Mouse (Mus musculus) embryonic stem cell, embryonic (primary cell): ENCODE measurements around the gene Fanca.

Experiments used
- CTCF ChIA-PET, 4 experiments: fragments of 300-600 bp in 2 of 4; fragments of 350-600 bp in 2 of 4; sonication (Branson Sonifier 250); formaldehyde crosslinking; loops; one replicate each; lab custom pipeline; 2022; ENCODE audit warnings: inconsistent platforms in 2 of 4; lab: Charles Lee
- POLR2A ChIA-PET, 4 experiments: fragments of 300-600 bp in 2 of 4; fragments of 350-600 bp in 2 of 4; sonication (Branson Sonifier 250); formaldehyde crosslinking; loops; one replicate each; lab custom pipeline; 2022; ENCODE audit warnings: antibody characterized with exemption in 4 of 4, inconsistent platforms in 1 of 4; lab: Charles Lee

Fanca gene

DNA sequence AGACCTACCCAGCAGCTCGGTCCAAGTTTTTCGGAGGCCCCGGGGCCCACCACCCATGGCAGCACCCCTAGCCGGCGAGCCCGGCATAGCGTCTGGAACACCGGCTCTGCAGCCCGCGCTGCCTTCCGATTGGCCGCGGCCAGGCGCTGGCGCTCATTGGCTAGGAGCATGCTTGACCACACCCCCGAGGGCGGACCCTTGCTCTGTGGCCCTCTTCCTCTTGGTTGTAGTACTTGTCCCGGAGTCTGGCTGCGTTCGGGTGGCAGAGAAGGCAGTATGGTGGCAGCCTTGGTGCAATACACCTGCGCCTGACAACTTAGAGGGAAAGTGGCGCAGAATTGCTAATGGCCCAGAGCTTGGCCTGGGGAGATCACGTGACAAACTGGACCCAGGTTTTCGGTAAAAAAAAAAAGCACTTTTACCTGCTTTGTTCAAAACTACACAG lies at the start of gene Fanca:
TSS of gene Fanca (minus strand) at position 110 of the 445 bp plus-strand sequence.
- CTCF ChIA-PET = interaction anchor here in 3 of 4 experiments (0.6 to 2.2 kb wide), 5 partner anchors 10 to 197 kb away, joined by 3 to 9 read pairs (median 4); partner anchors contain the start of genes Dbndd1 (in 1 of the 3) and Mc1r (in 1 of the 3)
- POLR2A ChIA-PET = interaction anchor here in 3 of 4 experiments (0.6 to 2.6 kb wide), 8 partner anchors 15 to 1459 kb away, joined by 3 to 7 read pairs (median 4); partner anchors contain the start of genes Chmp1a (in 1 of the 3), Spata33 (in 1 of the 3) and Tcf25 (in 1 of the 3)

DNA sequence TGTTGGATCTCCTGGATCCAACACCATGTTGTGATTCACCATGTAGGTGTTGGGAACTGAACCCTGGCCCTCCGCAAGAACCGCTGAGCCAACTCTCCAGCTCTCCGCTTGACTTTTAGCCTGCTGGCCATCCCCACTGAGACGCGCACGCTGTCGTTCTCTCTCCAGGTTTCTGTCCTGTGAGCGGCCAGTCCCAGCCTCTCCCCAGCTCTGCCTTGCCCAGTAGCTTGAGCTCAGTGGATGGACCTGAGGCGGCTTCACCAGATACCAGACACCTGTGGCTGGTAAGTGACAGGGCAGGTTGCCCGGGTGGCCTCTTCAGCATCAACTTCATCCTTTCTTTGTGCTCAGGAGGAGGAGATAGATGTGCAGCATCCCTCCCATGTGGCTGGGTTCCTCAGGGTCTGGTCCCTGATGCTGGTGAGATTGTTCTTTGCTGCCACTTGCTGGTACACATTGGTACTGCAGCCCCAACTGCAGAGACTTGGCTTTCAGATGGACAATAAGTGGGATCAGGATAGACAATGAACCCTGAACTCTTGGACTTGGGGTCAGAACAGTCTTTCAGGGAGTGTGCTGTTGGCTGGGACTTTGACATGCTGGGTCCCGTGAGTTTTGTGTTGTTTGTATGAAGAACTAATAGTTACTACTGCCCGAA lies 42.8 kb upstream of the Fanca start:
- CTCF ChIA-PET = interaction anchor here (0.5 to 2.8 kb wide), 15 partner anchors 8 to 96 kb away, joined by 3 to 11 read pairs (median 3); no protein-coding TSS in a partner anchor
- POLR2A ChIA-PET = interaction anchor here in 3 of 4 experiments (0.5 to 6.2 kb wide), 7 partner anchors 9 to 627 kb away, joined by 3 to 53 read pairs (median 5); partner anchors contain the start of genes Chmp1a (in 1 of the 3), Spata33 (in 1 of the 3) and Tcf25 (in 1 of the 3)

DNA sequence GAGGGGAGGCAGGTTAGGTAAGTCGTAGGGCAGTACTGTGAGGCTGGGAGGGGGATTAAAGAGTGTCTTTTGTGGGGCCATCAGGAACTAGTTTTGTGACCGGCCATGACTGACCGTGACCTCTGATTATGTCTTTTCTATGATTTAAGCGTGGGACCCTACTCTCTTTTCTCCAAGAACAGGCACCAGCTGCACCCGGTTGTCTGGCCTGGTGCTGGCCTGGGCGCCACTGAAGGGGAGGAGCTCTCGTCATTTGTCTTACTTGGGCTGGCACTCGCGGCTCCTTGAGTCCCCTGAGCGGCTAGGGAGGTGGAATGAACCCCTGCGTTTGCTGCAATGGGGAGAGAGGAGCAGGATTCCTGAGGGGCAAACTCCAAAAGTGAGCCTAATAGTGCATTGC lies 34.8 kb upstream of the Fanca start:
- POLR2A ChIA-PET = interaction anchor here (0.6 to 7.5 kb wide), 15 partner anchors 8 to 108 kb away, joined by 3 to 65 read pairs (median 4); partner anchors contain the start of gene Tcf25 (in 1 of the 4)
- CTCF ChIA-PET = interaction anchor here (0.6 to 2.0 kb wide), 26 partner anchors 8 to 747 kb away, joined by 3 to 14 read pairs (median 4); partner anchors contain the start of genes Mc1r (in 2 of the 4), Chmp1a (in 1 of the 4), Spata2l (in 1 of the 4) and Spata33 (in 1 of the 4)

DNA sequence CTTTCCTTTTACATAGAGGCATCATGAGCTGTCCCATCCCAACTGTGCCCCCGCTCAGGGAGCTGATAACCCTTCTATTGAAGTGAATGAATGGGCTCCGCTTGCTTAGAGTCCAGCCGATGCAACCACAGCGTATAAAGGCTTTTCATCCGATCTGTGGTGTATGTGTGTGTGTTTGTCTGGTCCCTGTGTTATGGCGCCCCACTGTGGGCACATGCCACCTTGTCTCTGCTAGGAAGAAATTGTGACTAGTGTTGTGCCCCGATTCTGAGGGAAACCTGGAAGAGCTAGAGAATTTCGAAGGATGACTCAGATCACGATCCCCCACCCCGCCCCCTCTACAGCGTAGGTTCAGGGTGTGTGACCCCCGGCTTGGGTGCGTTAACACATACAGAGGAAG lies 34.4 kb upstream of the Fanca start:
- POLR2A ChIA-PET = interaction anchor here (0.6 to 7.5 kb wide), 13 partner anchors 8 to 109 kb away, joined by 3 to 65 read pairs (median 4); partner anchors contain the start of gene Tcf25 (in 1 of the 4)
- CTCF ChIA-PET = interaction anchor here (0.6 to 2.0 kb wide), 26 partner anchors 8 to 746 kb away, joined by 3 to 14 read pairs (median 4); partner anchors contain the start of genes Mc1r (in 2 of the 4), Chmp1a (in 1 of the 4), Spata2l (in 1 of the 4) and Spata33 (in 1 of the 4)

DNA sequence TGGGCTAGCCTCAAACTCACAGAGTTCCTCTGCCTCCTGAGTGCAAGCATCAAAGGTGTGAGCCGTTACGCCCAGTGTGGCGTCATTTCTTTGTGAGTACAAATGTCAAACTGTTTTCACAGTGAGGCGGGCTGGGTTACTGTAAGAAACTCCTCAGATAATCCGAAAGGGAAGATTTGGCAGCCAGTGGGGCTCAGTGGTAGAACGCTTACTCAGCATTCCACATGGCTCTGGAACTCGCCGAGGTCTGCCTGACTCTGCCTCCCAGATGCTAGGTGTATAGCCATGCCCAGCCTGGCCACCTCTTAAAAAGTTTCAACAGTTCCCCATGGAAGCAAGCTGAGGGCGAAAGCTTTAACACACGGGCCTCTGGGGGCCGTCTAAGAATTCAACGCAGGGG lies 33.7 kb upstream of the Fanca start:
- ChIA-PET POLR2A (interaction anchor here in 3 of 4 experiments (0.6 to 7.5 kb wide), 7 partner anchors 8 to 20 kb away, joined by 3 to 65 read pairs (median 4); no protein-coding TSS in a partner anchor), CTCF (interaction anchor here (0.5 to 1.6 kb wide), 8 partner anchors 8 to 140 kb away, joined by 4 to 10 read pairs (median 4); partner anchors contain the start of genes Chmp1a (in 1 of the 4) and Spata33 (in 1 of the 4))

DNA sequence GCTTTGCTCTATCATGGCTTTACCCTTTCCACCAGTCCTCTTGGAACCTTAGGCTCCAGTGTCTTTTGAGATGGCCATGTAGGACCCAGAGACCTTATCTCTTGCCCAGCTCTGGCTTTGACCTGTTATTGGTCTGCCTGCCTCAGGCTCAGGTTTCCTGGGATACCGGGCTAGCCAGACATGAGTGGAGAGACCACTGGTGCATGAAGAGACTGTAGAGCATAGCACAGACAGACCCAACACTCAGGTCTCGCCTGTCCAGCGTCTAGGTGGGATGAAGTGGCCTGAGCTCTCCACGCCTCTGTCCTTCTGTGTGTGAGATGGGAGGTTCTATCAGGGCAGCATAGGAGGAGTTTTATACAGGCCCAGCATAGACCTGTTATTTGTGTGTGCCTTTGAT lies 30.7 kb upstream of the Fanca start:
- ChIA-PET POLR2A (no interaction called here), CTCF (interaction anchor here in 2 of 4 experiments (0.6 to 1.1 kb wide), 3 partner anchors 26 to 468 kb away, joined by 3 to 6 read pairs (median 5); no protein-coding TSS in a partner anchor)

DNA sequence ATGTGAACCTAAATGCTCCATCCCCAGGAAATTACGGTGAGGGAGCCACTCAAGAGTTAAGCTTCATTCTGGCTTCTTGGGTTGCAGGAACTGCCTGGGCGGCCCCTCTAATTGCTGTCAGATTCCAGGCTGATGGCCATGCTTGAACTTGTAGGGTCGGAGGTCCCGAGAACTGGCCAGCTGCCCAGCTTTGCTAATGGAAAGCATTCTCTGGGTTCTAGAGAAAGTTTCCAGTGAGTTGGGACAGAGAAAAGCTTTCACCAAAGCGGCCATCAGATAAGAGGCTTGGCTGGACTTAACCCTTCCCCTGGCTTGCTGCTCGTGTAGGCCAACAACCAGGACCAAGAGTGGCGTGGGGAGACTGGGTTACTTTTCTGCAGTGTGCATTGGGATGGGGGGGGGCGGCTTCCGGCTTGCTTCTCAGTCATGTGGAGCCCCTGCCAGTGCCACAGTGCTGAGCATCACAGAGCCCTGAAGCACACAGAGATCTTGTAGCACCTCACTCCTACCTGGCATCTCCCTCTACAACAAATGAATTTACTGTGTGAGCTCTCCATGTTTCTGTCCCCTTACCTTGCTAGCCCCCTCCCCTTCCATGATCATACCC lies 30.0 kb upstream of the Fanca start:
- ChIA-PET CTCF (interaction anchor here in 3 of 4 experiments (0.6 to 1.1 kb wide), 5 partner anchors 9 to 468 kb away, joined by 3 to 6 read pairs (median 3); partner anchors contain the start of gene Mc1r (in 1 of the 3)), POLR2A (interaction anchor here in 2 of 4 experiments (0.7 to 1.5 kb wide), 4 partner anchors 9 to 106 kb away, joined by 3 to 6 read pairs (median 4); no protein-coding TSS in a partner anchor)

DNA sequence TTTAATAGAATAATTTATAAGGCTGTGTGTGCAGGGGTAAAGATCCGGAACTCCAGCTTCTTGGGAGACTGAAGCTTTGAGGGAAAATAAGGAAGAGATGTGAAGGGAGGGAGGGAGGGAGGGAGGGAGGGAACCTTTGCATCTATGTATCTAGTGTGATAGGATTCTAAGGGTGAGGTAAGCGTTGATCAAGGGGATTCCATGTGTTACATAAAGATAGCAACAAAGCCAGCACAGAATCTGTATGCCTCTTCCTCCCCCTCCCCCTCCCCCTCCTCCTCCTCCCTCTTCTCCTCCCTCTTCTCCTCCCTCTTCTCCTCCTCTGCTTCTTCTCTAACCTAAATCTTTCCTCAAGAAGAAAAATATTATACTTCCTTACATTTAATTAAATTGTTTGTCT lies 28.9 kb upstream of the Fanca start:
- CTCF ChIA-PET = interaction anchor here in 1 of 4 experiments (0.8 kb wide), 1 partner anchor 12 kb away, joined by 3 read pairs; no protein-coding TSS in a partner anchor
- POLR2A ChIA-PET = interaction anchor here in 1 of 4 experiments (0.5 to 1.5 kb wide), 5 partner anchors 8 to 107 kb away, joined by 3 to 6 read pairs (median 3); no protein-coding TSS in a partner anchor

DNA sequence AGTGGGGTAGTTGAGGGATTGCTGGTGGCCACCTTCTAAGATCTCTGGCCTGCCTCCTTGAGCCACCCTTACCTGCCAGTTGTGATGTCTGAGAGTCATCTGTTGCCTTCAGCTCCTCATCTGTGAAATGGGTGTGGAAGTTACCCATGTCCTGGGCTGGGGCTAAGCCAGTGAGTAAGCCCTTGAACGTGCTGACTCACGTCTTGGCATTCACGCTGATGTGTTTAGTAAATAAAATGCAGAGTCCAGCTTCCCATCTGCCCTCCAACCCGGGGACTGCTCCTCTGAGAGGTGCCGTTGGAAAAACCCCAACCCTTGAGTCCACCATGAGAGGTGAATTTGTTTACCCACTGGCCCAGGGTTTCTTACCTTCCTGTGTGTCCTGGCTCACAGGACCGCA lies 27.5 kb upstream of the Fanca start:
- ChIA-PET CTCF (interaction anchor here in 2 of 4 experiments (0.9 to 1.2 kb wide), 2 partner anchors 23 to 62 kb away, joined by 3 to 5 read pairs; partner anchors contain the start of gene Mc1r (in 1 of the 2)), POLR2A (no interaction called here)

DNA sequence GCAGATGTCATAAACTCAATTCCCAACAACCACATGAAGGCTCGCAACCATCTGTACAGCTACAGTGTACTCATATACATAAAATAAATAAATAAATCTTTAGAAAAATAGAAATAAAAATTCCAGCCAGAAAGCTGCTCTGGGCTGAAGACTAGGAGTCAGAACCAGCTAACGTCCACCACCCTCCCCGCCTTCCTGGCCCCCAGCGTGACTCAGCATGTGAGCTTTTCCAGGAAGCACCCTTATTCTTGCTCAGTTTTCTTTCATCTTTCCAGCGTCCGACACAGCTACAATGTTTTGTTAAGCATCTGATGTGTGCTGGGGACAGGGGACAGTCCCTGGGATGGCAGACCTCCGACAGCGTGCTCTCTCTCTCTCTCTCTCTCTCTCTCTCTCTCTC lies 26.8 kb upstream of the Fanca start:
- POLR2A ChIA-PET = interaction anchor here (0.6 to 7.1 kb wide), 9 partner anchors 8 to 403 kb away, joined by 3 to 65 read pairs (median 13); partner anchors contain the start of gene Tcf25 (in 3 of the 4)
- CTCF ChIA-PET = interaction anchor here in 3 of 4 experiments (0.6 to 1.9 kb wide), 6 partner anchors 22 to 132 kb away, joined by 3 to 15 read pairs (median 4); partner anchors contain the start of genes Chmp1a (in 1 of the 3), Mc1r (in 1 of the 3) and Spata33 (in 1 of the 3)

DNA sequence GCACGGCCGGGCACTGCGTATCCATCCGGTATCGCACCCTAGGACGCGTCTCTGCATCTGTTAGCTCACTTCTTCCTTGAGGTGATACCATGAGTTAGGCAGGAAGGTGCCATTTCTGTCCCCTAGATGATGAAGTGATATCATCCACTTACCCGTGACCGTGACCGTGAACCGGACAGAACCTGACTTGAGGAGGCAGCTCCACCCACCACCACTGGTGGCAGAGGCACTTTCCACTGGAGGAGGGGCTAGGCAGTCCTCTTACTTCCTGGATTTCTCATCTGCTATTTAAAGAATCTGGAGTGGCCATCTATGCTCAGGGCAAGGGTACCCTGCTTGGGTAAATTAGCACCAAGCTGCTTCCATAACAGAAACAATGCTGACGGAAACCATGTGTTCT lies 25.0 kb upstream of the Fanca start:
- CTCF ChIA-PET = interaction anchor here in 3 of 4 experiments (0.7 to 2.1 kb wide), 12 partner anchors 9 to 69 kb away, joined by 3 to 10 read pairs (median 4); partner anchors contain the start of gene Mc1r (in 1 of the 3)
- POLR2A ChIA-PET = interaction anchor here in 3 of 4 experiments (0.7 to 7.1 kb wide), 20 partner anchors 9 to 240 kb away, joined by 3 to 65 read pairs (median 3); partner anchors contain the start of genes Tcf25 (in 3 of the 3), Spire2 (in 2 of the 3) and Tubb3 (in 1 of the 3)

DNA sequence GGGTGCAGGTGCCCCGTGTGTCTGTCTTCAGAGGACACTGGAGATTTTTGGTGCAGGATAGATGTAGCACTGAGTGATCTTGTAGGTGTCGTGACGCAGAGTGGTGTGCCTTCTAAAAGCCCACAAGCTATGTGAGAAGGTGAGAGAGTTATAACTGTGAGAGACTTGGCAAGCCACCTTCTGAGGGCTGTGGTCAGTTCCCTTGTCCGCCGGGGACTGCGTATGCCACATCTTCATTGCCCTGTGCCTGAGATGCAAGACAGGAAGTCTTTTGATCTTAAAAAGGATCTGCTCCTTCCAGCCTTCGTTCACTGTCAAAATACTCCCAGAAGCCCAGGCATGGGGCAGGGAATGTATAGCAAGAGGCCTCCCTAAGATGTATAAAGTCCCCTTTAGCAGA lies 24.5 kb upstream of the Fanca start:
- ChIA-PET POLR2A (interaction anchor here in 3 of 4 experiments (0.8 to 7.1 kb wide), 13 partner anchors 8 to 128 kb away, joined by 3 to 65 read pairs (median 6); partner anchors contain the start of genes Tcf25 (in 3 of the 3), Spire2 (in 2 of the 3) and Tubb3 (in 1 of the 3)), CTCF (interaction anchor here in 3 of 4 experiments (0.7 to 2.1 kb wide), 10 partner anchors 9 to 70 kb away, joined by 3 to 10 read pairs (median 5); partner anchors contain the start of gene Mc1r (in 1 of the 3))

DNA sequence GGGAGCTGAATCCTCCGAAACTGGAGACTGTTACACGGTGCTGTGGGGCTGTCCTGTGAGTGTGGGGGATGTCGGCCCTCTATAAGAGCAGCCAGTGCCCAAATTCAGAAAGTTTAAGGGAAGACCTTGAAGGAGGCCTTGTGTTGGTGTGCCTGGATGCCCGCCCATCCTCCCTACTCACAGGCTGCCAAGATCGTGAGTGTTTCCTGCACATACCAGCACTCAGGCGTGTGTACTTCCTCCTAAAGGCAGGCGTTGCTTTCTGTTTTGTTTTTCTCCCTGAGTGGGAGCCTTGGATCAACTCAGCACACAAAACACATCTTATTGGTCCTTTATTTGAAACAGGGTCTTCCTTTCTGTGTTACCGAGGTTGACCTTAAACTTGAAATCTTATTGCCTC lies 23.9 kb upstream of the Fanca start:
- CTCF ChIA-PET = interaction anchor here in 3 of 4 experiments (0.5 to 2.1 kb wide), 5 partner anchors 11 to 52 kb away, joined by 3 to 10 read pairs (median 6); no protein-coding TSS in a partner anchor

DNA sequence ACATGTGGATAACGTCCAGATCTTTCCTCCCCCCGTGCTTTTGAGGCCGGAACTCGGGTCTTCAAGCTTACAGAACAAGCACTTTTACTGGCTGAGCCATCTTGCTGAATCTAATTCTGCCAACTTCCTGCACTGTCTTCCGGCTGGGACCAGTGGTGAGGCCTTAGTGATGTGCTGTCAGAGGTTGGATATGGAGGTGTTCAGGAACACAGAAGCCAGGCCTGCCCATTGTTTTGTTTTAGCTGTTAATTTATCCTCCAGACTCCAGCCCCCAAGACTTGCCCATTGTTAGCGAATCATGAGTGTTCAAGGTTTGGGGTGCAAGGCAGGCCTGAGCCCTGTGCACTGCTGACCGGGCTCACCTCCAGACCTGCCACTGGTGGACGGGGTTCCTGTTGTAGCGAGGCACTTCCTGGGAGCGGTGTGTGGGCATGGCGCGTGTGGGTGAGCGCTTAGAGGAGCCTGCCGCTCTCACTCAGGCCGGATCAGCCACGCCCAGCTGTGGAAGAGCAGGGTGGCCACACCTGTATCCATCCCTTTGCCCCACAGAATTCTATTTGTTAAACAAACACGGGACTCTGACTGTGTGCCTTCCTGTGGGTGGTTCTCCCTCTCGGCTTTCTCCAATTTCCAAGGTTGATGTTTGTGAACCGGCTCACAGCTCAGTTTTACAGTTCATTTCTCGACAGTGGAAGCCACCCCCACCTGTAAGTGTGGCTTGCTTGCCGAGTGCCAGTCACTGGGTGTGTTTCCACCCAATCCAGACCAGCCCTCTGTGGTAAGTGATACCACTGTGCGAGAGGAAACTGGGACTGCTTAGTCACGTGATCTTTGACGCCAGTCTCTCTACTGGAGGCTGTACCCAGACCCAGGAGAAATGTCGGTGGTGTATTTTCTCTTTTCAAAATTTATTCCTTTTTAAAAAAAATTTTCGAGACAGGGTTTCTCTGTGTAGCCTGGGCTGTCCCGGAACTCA lies 23.0 kb upstream of the Fanca start:
- CTCF ChIA-PET = interaction anchor here (0.5 to 1.9 kb wide), 16 partner anchors 9 to 235 kb away, joined by 3 to 32 read pairs (median 4); partner anchors contain the start of gene Mc1r (in 1 of the 4)
- POLR2A ChIA-PET = interaction anchor here in 3 of 4 experiments (0.7 to 7.1 kb wide), 31 partner anchors 9 to 299 kb away, joined by 3 to 65 read pairs (median 4); partner anchors contain the start of genes Spire2 (in 3 of the 3), Tcf25 (in 3 of the 3), Mc1r (in 1 of the 3) and Vps9d1 (in 1 of the 3)

More for the DNA sequence above, 23.9 kb upstream of the Fanca start:
- POLR2A ChIA-PET = interaction anchor here in 3 of 4 experiments (0.5 to 7.1 kb wide), 17 partner anchors 10 to 235 kb away, joined by 3 to 65 read pairs (median 6); partner anchors contain the start of genes Spire2 (in 2 of the 3), Mc1r (in 1 of the 3) and Tcf25 (in 1 of the 3)

DNA sequence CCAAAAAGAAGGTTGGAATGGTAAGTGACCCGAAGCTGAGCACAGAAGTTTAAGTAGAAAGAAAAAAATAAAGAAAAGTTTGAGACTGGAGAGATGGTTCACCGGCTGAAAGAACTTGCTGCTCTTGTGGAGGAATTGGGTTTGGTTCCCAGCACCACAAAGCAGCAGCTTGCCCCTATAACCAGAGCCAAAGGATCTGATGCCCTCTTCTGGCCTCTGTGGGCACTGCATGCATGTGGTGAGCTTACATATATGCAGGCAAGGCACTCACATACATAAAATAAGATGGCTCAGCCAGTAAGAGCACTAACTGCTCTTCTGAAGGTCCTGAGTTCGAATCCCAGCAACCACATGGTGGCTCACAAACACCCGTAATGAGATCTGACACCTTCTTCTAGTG lies 21.7 kb upstream of the Fanca start:
- CTCF ChIA-PET = interaction anchor here (0.5 to 1.9 kb wide), 40 partner anchors 10 to 754 kb away, joined by 3 to 24 read pairs (median 4); partner anchors contain the start of genes Chmp1a (in 1 of the 4), Mc1r (in 1 of the 4) and Spata33 (in 1 of the 4)
- POLR2A ChIA-PET = interaction anchor here in 3 of 4 experiments (0.6 to 7.1 kb wide), 17 partner anchors 10 to 471 kb away, joined by 3 to 65 read pairs (median 4); partner anchors contain the start of genes Tcf25 (in 3 of the 3), Mc1r (in 1 of the 3), Vps9d1 (in 1 of the 3) and Zfp276 (in 1 of the 3)
